Mouse (Mus musculus): Measurements from ENCODE around the gene Ranbp1. TPM values are rescaled to one million over a fixed set of nuclear protein-coding genes. Genes with fewer than 3 reads are reported as not detected.

The Ranbp1 gene
- polyA plus RNA-seq, 1 experiment from 2014 or later, result 508 TPM

GRCm38 (mm10) chr16:18227897-18228422, 20.6 kb downstream of the Ranbp1 start:
- WGBS, result 91% methylated on average over 20 of the region's 20 CpGs
- H3K27me3 ChIP-seq (ENCODE audit: insufficient read depth, low read length), result no peaks in the 10 kb centered on the region
- no peak overlapping the region for H3K9ac ChIP-seq (replicated peaks; ENCODE audit: low read length)
- H3K4me3 ChIP-seq (ENCODE audit: low read length), result no peak overlapping the region
- H3K27ac ChIP-seq (ENCODE audit: low read length), result no peak overlapping the region
- no peak for ATAC-seq (ENCODE audit: low FRiP score, low TSS enrichment)
- H3K4me1 ChIP-seq (ENCODE audit: insufficient read depth, low read length), result peaks cover 7% of the 10 kb centered on the region
- H3K9me3 ChIP-seq (ENCODE audit: low read length), result no peaks in the 10 kb centered on the region
- no peak overlapping the region for H3K4me2 ChIP-seq (replicated peaks; ENCODE audit: low read depth, low read length)
- peaks cover 42% of the 10 kb centered on the region for H3K36me3 ChIP-seq (ENCODE audit: insufficient read depth, low read length)

GRCm38 (mm10) chr16:18227187-18227586, 21.3 kb downstream of the Ranbp1 start:
- Histone ChIP-seq H3K4me2 (replicated peaks; ENCODE audit: low read depth, low read length) (no peak overlapping the region), H3K4me3 (ENCODE audit: low read length) (no peak overlapping the region), H3K9ac (replicated peaks; ENCODE audit: low read length) (no peak overlapping the region), H3K4me1 (ENCODE audit: insufficient read depth, low read length) (peaks cover 7% of the 10 kb centered on the region), H3K27ac (ENCODE audit: low read length) (no peak overlapping the region), H3K9me3 (ENCODE audit: low read length) (no peaks in the 10 kb centered on the region), H3K27me3 (ENCODE audit: insufficient read depth, low read length) (no peaks in the 10 kb centered on the region), H3K36me3 (ENCODE audit: insufficient read depth, low read length) (peaks cover 50% of the 10 kb centered on the region)
- ATAC-seq (ENCODE audit: low FRiP score, low TSS enrichment), result no peak
- WGBS, result 85% methylated on average over 13 of the region's 13 CpGs

GRCm38 (mm10) chr16:18222188-18222587, 26.3 kb downstream of the Ranbp1 start:
- Histone ChIP-seq H3K27ac (ENCODE audit: low read length) (no peak overlapping the region), H3K4me1 (ENCODE audit: insufficient read depth, low read length) (peaks cover 8% of the 10 kb centered on the region), H3K9me3 (ENCODE audit: low read length) (no peaks in the 10 kb centered on the region), H3K9ac (replicated peaks; ENCODE audit: low read length) (no peak overlapping the region), H3K4me3 (ENCODE audit: low read length) (no peak overlapping the region), H3K36me3 (ENCODE audit: insufficient read depth, low read length) (peaks cover 44% of the 10 kb centered on the region), H3K4me2 (replicated peaks; ENCODE audit: low read depth, low read length) (no peak overlapping the region), H3K27me3 (ENCODE audit: insufficient read depth, low read length) (no peaks in the 10 kb centered on the region)
- no peak for ATAC-seq (ENCODE audit: low FRiP score, low TSS enrichment)
- 80% methylated on average over 9 of the region's 11 CpGs for WGBS

GRCm38 (mm10) chr16:18221543-18221898, 27.0 kb downstream of the Ranbp1 start:
- no peak overlapping the region for H3K4me3 ChIP-seq (ENCODE audit: low read length)
- H3K27ac ChIP-seq (ENCODE audit: low read length), result no peak overlapping the region
- no peak overlapping the region for H3K9ac ChIP-seq (replicated peaks; ENCODE audit: low read length)
- H3K4me2 ChIP-seq (replicated peaks; ENCODE audit: low read depth, low read length), result no peak overlapping the region
- 79% methylated on average over 11 of the region's 11 CpGs for WGBS
- H3K27me3 ChIP-seq (ENCODE audit: insufficient read depth, low read length), result no peaks in the 10 kb centered on the region
- H3K9me3 ChIP-seq (ENCODE audit: low read length), result no peaks in the 10 kb centered on the region
- H3K4me1 ChIP-seq (ENCODE audit: insufficient read depth, low read length), result peaks cover 8% of the 10 kb centered on the region
- ATAC-seq (ENCODE audit: low FRiP score, low TSS enrichment), result no peak
- H3K36me3 ChIP-seq (ENCODE audit: insufficient read depth, low read length), result peaks cover 40% of the 10 kb centered on the region

- no peak overlapping the region for H3K27ac ChIP-seq (ENCODE audit: low read length)
- no peak overlapping the region for H3K4me3 ChIP-seq (ENCODE audit: low read length)
- no peak overlapping the region for H3K4me2 ChIP-seq (replicated peaks; ENCODE audit: low read depth, low read length)
- peaks cover 8% of the 10 kb centered on the region for H3K4me1 ChIP-seq (ENCODE audit: insufficient read depth, low read length)
- peaks cover 36% of the 10 kb centered on the region for H3K36me3 ChIP-seq (ENCODE audit: insufficient read depth, low read length)
- no peaks in the 10 kb centered on the region for H3K9me3 ChIP-seq (ENCODE audit: low read length)
- no peak for ATAC-seq (ENCODE audit: low FRiP score, low TSS enrichment)
- H3K27me3 ChIP-seq (ENCODE audit: insufficient read depth, low read length), result no peaks in the 10 kb centered on the region
- H3K9ac ChIP-seq (replicated peaks; ENCODE audit: low read length), result no peak overlapping the region
- 84% methylated on average over 6 of the region's 6 CpGs for WGBS
These were observed 27.5 kb downstream of the Ranbp1 start for GRCm38 (mm10) chr16:18220856-18221542.

- H3K27ac ChIP-seq (ENCODE audit: low read length), result no peak overlapping the region
- no peaks in the 10 kb centered on the region for H3K27me3 ChIP-seq (ENCODE audit: insufficient read depth, low read length)
- H3K4me1 ChIP-seq (ENCODE audit: insufficient read depth, low read length), result peaks cover 8% of the 10 kb centered on the region
- 0 out of 2 replicates have a peak overlapping the region, but pooled peaks have one; percentile 28 for H3K9ac ChIP-seq (replicated peaks; ENCODE audit: low read length)
- no peak overlapping the region for H3K4me2 ChIP-seq (replicated peaks; ENCODE audit: low read depth, low read length)
- no peak overlapping the region for H3K4me3 ChIP-seq (ENCODE audit: low read length)
- H3K36me3 ChIP-seq (ENCODE audit: insufficient read depth, low read length), result peaks cover 28% of the 10 kb centered on the region
- WGBS, result 50% methylated on average over 8 of the region's 8 CpGs
- H3K9me3 ChIP-seq (ENCODE audit: low read length), result no peaks in the 10 kb centered on the region
- peak; percentile 63; the same call in 1 of the 2 replicates for ATAC-seq (ENCODE audit: low FRiP score, low TSS enrichment)
These were observed 28.5 kb downstream of the Ranbp1 start for GRCm38 (mm10) chr16:18220001-18220400.

- Histone ChIP-seq H3K4me1 (ENCODE audit: insufficient read depth, low read length) (peaks cover 8% of the 10 kb centered on the region), H3K9me3 (ENCODE audit: low read length) (no peaks in the 10 kb centered on the region), H3K4me3 (ENCODE audit: low read length) (no peak overlapping the region), H3K36me3 (ENCODE audit: insufficient read depth, low read length) (peaks cover 14% of the 10 kb centered on the region), H3K9ac (replicated peaks; ENCODE audit: low read length) (no peak overlapping the region), H3K27me3 (ENCODE audit: insufficient read depth, low read length) (no peaks in the 10 kb centered on the region), H3K4me2 (replicated peaks; ENCODE audit: low read depth, low read length) (no peak overlapping the region), H3K27ac (ENCODE audit: low read length) (no peak overlapping the region)
- no peak for ATAC-seq (ENCODE audit: low FRiP score, low TSS enrichment)
- 66% methylated on average over 9 of the region's 9 CpGs for WGBS
These were observed 29.9 kb downstream of the Ranbp1 start for GRCm38 (mm10) chr16:18218580-18218996.

GRCm38 (mm10) chr16:18217579-18217978, 31.0 kb downstream of the Ranbp1 start, which contains the start of gene Ccdc188:
TSS of gene Ccdc188 (plus strand) at chr16:18217879.
- ATAC-seq (ENCODE audit: low FRiP score, low TSS enrichment), result no peak

GRCm38 (mm10) chr16:18214858-18215257, 33.7 kb downstream of the Ranbp1 start:
- Histone ChIP-seq H3K4me2 (replicated peaks; ENCODE audit: low read depth, low read length) (no peak overlapping the region), H3K27me3 (ENCODE audit: insufficient read depth, low read length) (no peaks in the 10 kb centered on the region), H3K27ac (ENCODE audit: low read length) (no peak overlapping the region), H3K4me3 (ENCODE audit: low read length) (no peak overlapping the region), H3K4me1 (ENCODE audit: insufficient read depth, low read length) (peaks cover 2% of the 10 kb centered on the region), H3K9ac (replicated peaks; ENCODE audit: low read length) (no peak overlapping the region), H3K36me3 (ENCODE audit: insufficient read depth, low read length) (no peaks in the 10 kb centered on the region), H3K9me3 (ENCODE audit: low read length) (no peaks in the 10 kb centered on the region)
- WGBS, result 85% methylated on average over 7 of the region's 7 CpGs
- no peak for ATAC-seq (ENCODE audit: low FRiP score, low TSS enrichment)

More at GRCm38 (mm10) chr16:18217579-18217978, 31.0 kb downstream of the Ranbp1 start, which contains the start of gene Ccdc188:
- H3K27ac ChIP-seq (ENCODE audit: low read length), result no peak within 1 kb of the TSS
- peaks cover 8% of the 10 kb centered on the region for H3K4me1 ChIP-seq (ENCODE audit: insufficient read depth, low read length)
- 85% methylated on average over 4 of the region's 4 CpGs for WGBS
- H3K36me3 ChIP-seq (ENCODE audit: insufficient read depth, low read length), result peaks cover 4% of the 10 kb centered on the region
- no peak within 1 kb of the TSS for H3K4me3 ChIP-seq (ENCODE audit: low read length)
- H3K9ac ChIP-seq (replicated peaks; ENCODE audit: low read length), result no peak within 1 kb of the TSS
- no peaks in the 10 kb centered on the region for H3K27me3 ChIP-seq (ENCODE audit: insufficient read depth, low read length)
- no peaks in the 10 kb centered on the region for H3K9me3 ChIP-seq (ENCODE audit: low read length)
- no peak within 1 kb of the TSS for H3K4me2 ChIP-seq (replicated peaks; ENCODE audit: low read depth, low read length)

GRCm38 (mm10) chr16:18213689-18214088, 34.8 kb downstream of the Ranbp1 start:
- Histone ChIP-seq H3K4me2 (replicated peaks; ENCODE audit: low read depth, low read length) (no peak overlapping the region), H3K9me3 (ENCODE audit: low read length) (no peaks in the 10 kb centered on the region), H3K4me3 (ENCODE audit: low read length) (no peak overlapping the region), H3K27ac (ENCODE audit: low read length) (no peak overlapping the region), H3K9ac (replicated peaks; ENCODE audit: low read length) (no peak overlapping the region), H3K4me1 (ENCODE audit: insufficient read depth, low read length) (no peaks in the 10 kb centered on the region), H3K36me3 (ENCODE audit: insufficient read depth, low read length) (no peaks in the 10 kb centered on the region), H3K27me3 (ENCODE audit: insufficient read depth, low read length) (no peaks in the 10 kb centered on the region)
- ATAC-seq (ENCODE audit: low FRiP score, low TSS enrichment), result no peak
- 48% methylated on average over 6 of the region's 6 CpGs for WGBS
